Mouse (Mus musculus) limb, embryonic 11.5 days (tissue): ENCODE measurements around the gene Pld1. TPM values are rescaled to one million over a fixed set of nuclear protein-coding genes. Genes with fewer than 3 reads are reported as not detected.

Experiments
- ATAC-seq: fragments of 200-750 bp; cut with Nextera tagmentation; 2 replicates; pipeline ENCODE4 v1.8.0; 2017; ENCODE audit warnings: low read depth; ENCODE audit not compliant: insufficient number of reproducible peaks, low FRiP score, low TSS enrichment
- DNase-seq: peaks from one replicate; pipeline ENCODE4 v3.0.0-alpha.2; 2015; ENCODE audit warnings: low spot score
- H3K27ac ChIP-seq: fragments of 300-500 bp; sonication (generic); replicated peaks from 2 replicates; pipeline ENCODE4 v1.5.1; 2014; ENCODE audit warnings: low read depth, mild to moderate bottlenecking, low read length
- H3K27me3 ChIP-seq: fragments of 300-500 bp; sonication (generic); 2 replicates; pipeline ENCODE4 v1.6.1; 2014; ENCODE audit warnings: mild to moderate bottlenecking, low read length, mixed read lengths; ENCODE audit not compliant: control insufficient read depth, insufficient read depth
- H3K36me3 ChIP-seq: fragments of 300-500 bp; sonication (generic); 2 replicates; pipeline ENCODE4 v1.6.1; 2014; ENCODE audit warnings: mild to moderate bottlenecking, low read length, moderate library complexity, mixed read lengths; ENCODE audit not compliant: control insufficient read depth, insufficient read depth
- H3K4me1 ChIP-seq: fragments of 300-500 bp; sonication (generic); 2 replicates; pipeline ENCODE4 v1.6.1; 2014; ENCODE audit warnings: low read length, mixed read lengths; ENCODE audit not compliant: control insufficient read depth, insufficient read depth
- H3K4me2 ChIP-seq: fragments of 300-500 bp; sonication (generic); 2 replicates; pipeline ENCODE4 v1.6.1; 2014; ENCODE audit warnings: low read depth, mild to moderate bottlenecking, moderate library complexity; ENCODE audit not compliant: severe bottlenecking
- H3K4me3 ChIP-seq: fragments of 300-500 bp; sonication (generic); 2 replicates; pipeline ENCODE4 v1.5.1; 2014; ENCODE audit warnings: low read depth, low read length
- H3K9ac ChIP-seq: fragments of 300-500 bp; sonication (generic); 2 replicates; pipeline ENCODE4 v1.6.1; 2014; ENCODE audit warnings: mild to moderate bottlenecking, low read length
- H3K9me3 ChIP-seq: fragments of 300-500 bp; sonication (generic); 2 replicates; pipeline ENCODE4 v1.6.1; 2016; ENCODE audit warnings: low read length; ENCODE audit not compliant: control insufficient read depth
- WGBS: fragments of 180-500 bp; shearing (Covaris S2); extraction: QIAGEN DNeasy Blood & Tissue Kit; methylation state at CpG from one replicate; pipeline ENCODE4 v1.1.7; 2014; 5-methylcytosine and 5-hydroxymethylcytosine counted together
- polyA plus RNA-seq: library from polyadenylated mRNA; unstranded; fragments of >200 nt; fragmentation: Nextera tagmentation; extraction: Ambion mirVana; gene quantifications from 2 replicates; pipeline ENCODE4 v1.2.1, GENCODE M21; 2014

Pld1 gene
- polyA plus RNA-seq, 1 experiment from 2014 or later, result 1.7 TPM

DNA sequence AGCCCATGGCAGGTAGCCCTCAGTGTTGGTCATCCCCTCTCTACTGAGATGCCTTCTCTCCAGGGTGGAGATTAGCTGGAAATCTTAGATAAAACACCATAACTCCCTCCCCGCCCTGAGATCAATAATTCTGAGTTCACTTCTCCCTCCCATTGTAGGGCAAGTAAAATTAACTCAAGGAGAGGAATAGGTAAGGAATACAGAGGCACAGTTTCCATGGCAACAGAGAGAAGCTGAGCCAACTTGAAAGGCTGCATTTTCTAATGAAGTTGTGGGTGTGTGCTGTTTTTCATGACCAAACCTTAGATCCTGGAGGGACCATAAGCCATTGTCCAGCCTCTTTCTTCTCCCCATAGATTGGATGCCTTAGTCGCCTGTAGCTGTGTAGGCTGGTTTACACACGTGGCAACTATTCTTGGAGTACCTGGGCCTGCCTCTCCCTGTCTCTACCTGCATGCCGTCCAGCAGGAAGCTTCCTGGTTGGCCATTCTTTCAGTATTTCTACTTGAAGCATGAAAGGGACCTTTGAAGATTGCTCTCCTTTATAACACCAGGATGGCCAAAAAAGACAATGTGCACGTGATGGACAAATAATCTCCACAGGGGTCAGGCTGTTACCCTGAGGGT, 96.3 kb downstream of the Pld1 start:
- Histone ChIP-seq H3K9ac (no peak overlapping the region), H3K9me3 (no peaks in the 10 kb centered on the region), H3K27me3 (no peaks in the 10 kb centered on the region), H3K4me3 (no peak overlapping the region), H3K4me1 (no peaks in the 10 kb centered on the region), H3K27ac (no peak overlapping the region), H3K4me2 (no peak overlapping the region), H3K36me3 (no peaks in the 10 kb centered on the region)
- DNase-seq (no peak), ATAC-seq (no peak)
- 83% methylated on average over 5 of the region's 5 CpGs for WGBS

DNA sequence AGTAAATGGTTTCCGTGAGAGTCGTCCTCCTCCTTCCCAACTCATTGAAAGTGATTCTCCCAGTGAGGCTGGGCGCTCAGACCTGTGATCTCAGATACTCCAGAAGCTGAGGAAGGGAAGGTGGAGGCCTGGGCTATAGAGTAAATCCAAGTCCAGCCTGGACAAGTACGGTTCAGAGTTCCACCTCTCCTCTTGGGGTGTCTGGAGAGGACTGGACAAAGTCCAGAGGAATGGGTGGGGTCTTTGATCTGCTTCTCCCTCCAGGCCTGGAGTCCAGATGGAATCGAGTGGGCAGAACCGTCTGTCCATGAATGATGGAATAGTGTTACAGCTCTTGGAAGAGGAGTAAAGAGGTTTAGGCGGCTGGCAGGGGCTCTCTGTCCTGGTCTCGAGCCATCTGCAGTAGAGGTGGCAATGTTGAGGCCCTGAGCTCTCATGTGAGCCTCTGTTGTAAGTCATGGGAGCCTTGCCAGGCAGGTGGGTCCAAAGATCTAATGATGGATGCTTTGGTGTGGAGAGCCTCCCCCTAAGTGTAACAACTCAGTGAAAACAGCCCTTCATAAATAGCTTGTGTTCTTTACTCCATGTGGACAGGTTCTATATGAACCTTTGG, 98.9 kb downstream of the Pld1 start:
- ATAC-seq (no peak), DNase-seq (no peak)
- Histone ChIP-seq H3K4me2 (no peak overlapping the region), H3K9me3 (no peaks in the 10 kb centered on the region), H3K27me3 (no peaks in the 10 kb centered on the region), H3K27ac (no peak overlapping the region), H3K4me3 (no peak overlapping the region), H3K36me3 (no peaks in the 10 kb centered on the region), H3K9ac (no peak overlapping the region), H3K4me1 (no peaks in the 10 kb centered on the region)
- 48% methylated on average over 8 of the region's 8 CpGs for WGBS

DNA sequence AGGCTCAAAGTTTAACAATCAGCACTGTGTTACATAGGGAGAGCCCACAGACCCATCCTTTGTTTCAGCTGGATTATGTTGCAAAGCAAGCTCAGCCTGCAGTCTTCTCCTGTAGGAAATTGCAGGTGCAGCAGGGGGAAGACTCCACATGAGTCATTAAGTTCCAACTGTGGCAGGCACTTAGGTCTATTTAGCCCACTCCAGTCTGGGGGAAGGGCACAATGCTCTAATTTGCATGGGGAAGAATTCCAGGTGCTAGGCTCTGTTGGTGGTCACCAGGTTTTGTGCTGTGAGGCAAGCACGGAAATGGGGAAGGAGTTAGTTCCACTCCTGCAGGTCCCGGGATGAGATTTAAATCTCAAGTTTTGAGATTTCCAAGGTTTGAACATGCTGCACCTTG, 99.6 kb downstream of the Pld1 start:
- no peaks in the 10 kb centered on the region for H3K4me1 ChIP-seq

DNA sequence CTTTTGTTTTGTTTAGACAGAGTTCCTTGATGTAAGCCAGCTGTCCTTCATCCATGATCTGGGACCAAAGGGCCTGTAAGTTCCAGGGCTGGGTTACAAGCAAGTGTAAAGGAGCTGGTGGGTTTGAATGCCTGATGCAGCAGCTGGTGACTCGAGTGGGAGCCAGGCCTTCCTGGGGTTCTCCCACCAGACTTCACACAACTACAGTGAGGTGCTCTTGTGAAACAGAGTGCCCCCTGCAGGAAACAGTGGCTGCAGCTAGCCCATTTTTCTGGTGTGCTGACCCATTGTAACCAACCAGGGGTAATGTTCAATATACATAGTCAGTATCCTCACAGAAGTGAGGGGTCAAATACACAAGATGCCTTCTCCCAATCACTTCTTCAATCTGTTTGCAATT, 101.3 kb downstream of the Pld1 start:
- Histone ChIP-seq H3K9ac (no peak overlapping the region), H3K36me3 (no peaks in the 10 kb centered on the region), H3K4me2 (no peak overlapping the region), H3K4me3 (no peak overlapping the region), H3K4me1 (no peaks in the 10 kb centered on the region), H3K27me3 (no peaks in the 10 kb centered on the region), H3K27ac (no peak overlapping the region), H3K9me3 (no peaks in the 10 kb centered on the region)
- no peak for DNase-seq
- ATAC-seq, result no peak
- WGBS, result 45% methylated on average over 1 of the region's 1 CpGs

More for the DNA sequence above, 99.6 kb downstream of the Pld1 start:
- 50% methylated on average over 2 of the region's 2 CpGs for WGBS
- H3K27me3 ChIP-seq, result no peaks in the 10 kb centered on the region
- H3K27ac ChIP-seq, result no peak overlapping the region
- no peak overlapping the region for H3K4me3 ChIP-seq
- H3K4me2 ChIP-seq, result no peak overlapping the region
- DNase-seq (no peak), ATAC-seq (no peak)
- no peaks in the 10 kb centered on the region for H3K36me3 ChIP-seq
- H3K9ac ChIP-seq, result no peak overlapping the region
- no peaks in the 10 kb centered on the region for H3K9me3 ChIP-seq

DNA sequence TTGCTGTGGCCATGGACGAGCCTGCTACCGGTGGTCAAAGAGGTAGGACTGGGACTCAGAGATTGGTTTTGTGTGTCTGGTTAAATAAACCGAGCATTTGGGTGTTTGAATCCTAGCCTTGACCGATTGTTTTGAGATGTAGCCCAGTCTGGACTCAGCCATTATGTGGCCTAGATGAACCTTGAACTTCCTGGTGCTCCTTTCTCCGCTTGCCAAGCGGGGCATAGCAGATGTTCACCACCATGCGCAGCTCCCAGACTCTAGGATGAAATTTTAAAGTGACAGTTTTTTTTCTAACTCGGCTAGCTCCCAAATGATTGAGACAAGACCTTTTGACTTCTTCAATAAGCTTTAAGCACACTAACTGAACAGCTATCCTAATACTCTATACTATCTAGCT, 102.7 kb downstream of the Pld1 start:
- 91% methylated on average over 8 of the region's 8 CpGs for WGBS
- no peak overlapping the region for H3K4me2 ChIP-seq
- no peak overlapping the region for H3K4me3 ChIP-seq
- H3K27me3 ChIP-seq, result no peaks in the 10 kb centered on the region
- H3K9ac ChIP-seq, result no peak overlapping the region
- H3K4me1 ChIP-seq, result no peaks in the 10 kb centered on the region
- DNase-seq, result no peak
- no peak for ATAC-seq
- no peaks in the 10 kb centered on the region for H3K9me3 ChIP-seq
- no peak overlapping the region for H3K27ac ChIP-seq
- no peaks in the 10 kb centered on the region for H3K36me3 ChIP-seq

DNA sequence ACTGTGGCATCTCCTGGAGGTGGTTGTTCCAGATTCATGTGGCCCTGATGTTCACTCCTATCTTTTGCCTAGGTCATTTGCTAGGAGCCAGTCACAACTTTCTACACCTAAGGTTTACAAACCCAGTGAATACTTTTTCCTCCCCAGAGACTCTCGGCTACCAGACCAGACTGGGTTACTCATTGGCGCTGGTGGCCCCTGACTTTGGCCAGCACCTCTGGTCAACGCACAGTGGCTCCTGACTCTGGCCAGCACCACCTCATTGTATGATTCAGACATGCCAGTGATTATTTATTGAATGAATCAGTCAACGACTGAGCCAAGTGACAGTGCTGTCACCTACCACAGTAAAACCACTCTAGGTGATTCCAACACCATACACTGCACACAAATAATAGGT, 103.9 kb downstream of the Pld1 start:
- H3K27ac ChIP-seq, result no peak overlapping the region
- ATAC-seq (no peak), DNase-seq (no peak)
- H3K9ac ChIP-seq, result no peak overlapping the region
- WGBS, result 91% methylated on average over 4 of the region's 4 CpGs
- no peaks in the 10 kb centered on the region for H3K27me3 ChIP-seq
- no peaks in the 10 kb centered on the region for H3K4me1 ChIP-seq
- H3K4me3 ChIP-seq, result no peak overlapping the region
- H3K9me3 ChIP-seq, result no peaks in the 10 kb centered on the region
- H3K36me3 ChIP-seq, result no peaks in the 10 kb centered on the region
- H3K4me2 ChIP-seq, result no peak overlapping the region

DNA sequence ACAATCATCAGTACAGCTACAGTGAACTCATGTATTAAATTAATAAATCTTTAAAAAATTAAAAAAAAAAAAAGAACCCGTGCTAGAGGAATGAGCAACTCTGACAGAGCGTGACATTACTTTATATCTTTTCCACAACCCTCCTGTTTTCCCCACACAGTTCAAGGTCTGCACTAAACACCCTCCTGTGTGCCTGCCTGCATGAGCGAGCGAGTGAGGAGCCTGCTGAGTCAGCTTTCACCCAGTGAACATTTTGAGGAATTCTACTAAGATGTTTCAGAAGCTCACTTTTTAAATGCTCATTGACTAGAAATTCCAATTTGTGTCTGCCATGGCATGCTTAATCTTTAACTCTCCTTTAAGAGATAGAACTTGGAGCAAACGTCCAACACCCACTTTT, 109.1 kb downstream of the Pld1 start:
- WGBS, result 84% methylated on average over 5 of the region's 5 CpGs

DNA sequence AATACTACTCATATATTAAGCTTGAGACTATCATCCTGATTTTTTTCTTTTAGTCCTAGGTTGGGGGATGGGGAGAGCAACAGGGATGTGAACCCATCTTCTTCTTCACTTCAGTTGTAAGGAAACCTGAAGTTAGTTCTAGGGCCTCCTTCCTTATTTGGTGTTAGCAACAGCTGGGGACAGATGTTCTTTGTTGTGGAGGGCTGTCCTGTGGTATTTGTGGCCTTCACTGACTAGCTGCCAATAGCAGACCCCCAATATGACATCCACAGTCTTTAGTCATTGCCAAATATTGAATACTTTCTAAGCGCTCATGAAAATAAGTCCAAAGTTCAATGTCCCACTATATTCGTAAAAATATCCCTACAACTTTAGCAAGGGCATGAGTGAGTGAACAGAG, 111.0 kb downstream of the Pld1 start:
- no peak overlapping the region for H3K4me3 ChIP-seq
- no peak overlapping the region for H3K27ac ChIP-seq
- 90% methylated on average over 2 of the region's 2 CpGs for WGBS
- no peaks in the 10 kb centered on the region for H3K4me1 ChIP-seq
- H3K9me3 ChIP-seq, result no peaks in the 10 kb centered on the region
- no peak for ATAC-seq
- no peaks in the 10 kb centered on the region for H3K27me3 ChIP-seq
- no peaks in the 10 kb centered on the region for H3K36me3 ChIP-seq
- no peak overlapping the region for H3K4me2 ChIP-seq
- H3K9ac ChIP-seq, result no peak overlapping the region
- no peak for DNase-seq

More for the DNA sequence above, 109.1 kb downstream of the Pld1 start:
- H3K4me2 ChIP-seq, result no peak overlapping the region
- H3K27me3 ChIP-seq, result no peaks in the 10 kb centered on the region
- H3K9ac ChIP-seq, result no peak overlapping the region
- H3K4me3 ChIP-seq, result no peak overlapping the region
- H3K9me3 ChIP-seq, result no peaks in the 10 kb centered on the region
- no peak overlapping the region for H3K27ac ChIP-seq
- no peak for ATAC-seq
- no peaks in the 10 kb centered on the region for H3K4me1 ChIP-seq
- H3K36me3 ChIP-seq, result no peaks in the 10 kb centered on the region
- DNase-seq, result no peak

DNA sequence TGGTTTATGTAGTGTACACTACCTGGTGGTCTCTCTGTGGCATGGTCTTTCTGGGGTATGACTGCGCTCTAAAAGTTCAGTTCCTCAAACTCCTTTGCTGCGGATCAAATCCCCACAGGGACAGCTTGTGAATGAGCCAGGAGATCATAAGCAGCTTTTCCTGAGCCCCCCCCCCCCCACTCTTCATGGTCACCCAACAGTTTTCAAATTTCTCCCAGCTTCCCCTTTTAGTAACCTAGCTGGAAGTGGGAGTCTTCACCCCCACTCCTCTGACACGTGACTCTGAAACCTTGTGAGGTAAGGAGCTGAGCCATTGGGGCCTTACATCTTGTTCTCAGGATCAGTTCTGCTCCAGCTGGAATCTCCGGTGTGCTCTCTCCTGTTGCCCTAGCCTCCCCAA, 114.6 kb downstream of the Pld1 start:
- H3K27ac ChIP-seq, result no peak overlapping the region
- H3K4me1 ChIP-seq, result no peaks in the 10 kb centered on the region
- H3K9ac ChIP-seq, result no peak overlapping the region
- DNase-seq (no peak), ATAC-seq (no peak)
- H3K36me3 ChIP-seq, result no peaks in the 10 kb centered on the region
- 80% methylated on average over 4 of the region's 4 CpGs for WGBS
- H3K4me2 ChIP-seq, result no peak overlapping the region
- no peaks in the 10 kb centered on the region for H3K9me3 ChIP-seq
- H3K27me3 ChIP-seq, result no peaks in the 10 kb centered on the region
- no peak overlapping the region for H3K4me3 ChIP-seq
